Comparison of ENCODE assay signal across 20 mouse cellular contexts in genomic region chr11:60845415-60845814, GRCm38 (mm10).
"Had no signal": no experiment of that assay in that cellular context is flagged by ENCODE, and none has a peak within 500 bp of the region (broad histone marks: within the 10 kb centered on the region; RNA-seq: fewer than 3 reads in every experiment).

No protein-coding gene starts in this region.

- H3K4me2 ChIP-seq: limb, embryonic 12.5 days; lung, embryonic 14.5 days; midbrain, embryonic 13.5 days; neural tube, embryonic 13.5 days had no signal

- H3K27ac ChIP-seq: kidney, postnatal 0 days; left cerebral cortex, adult 2 months; limb, embryonic 12.5 days; liver, embryonic 14.5 days; midbrain, embryonic 10.5 days; midbrain, embryonic 13.5 days; neural tube, embryonic 13.5 days had no signal

- H3K4me3 ChIP-seq: left cerebral cortex, adult 2 months; limb, embryonic 12.5 days; megakaryocyte, embryonic 14.5 days; midbrain, embryonic 10.5 days; midbrain, embryonic 13.5 days; myocyte; neural tube, embryonic 13.5 days had no signal

- DNase-seq: kidney, adult 2 months; layer of hippocampus, postnatal 36 days; liver; liver, postnatal 0 days; lung, embryonic 14.5 days; retina, postnatal 1 day; right cerebral cortex, postnatal 25 days; thymus, adult 18-20 months; thymus, postnatal 36 days had no signal

- H3K9me3 ChIP-seq: limb, embryonic 12.5 days; megakaryocyte, embryonic 14.5 days; midbrain, embryonic 10.5 days; midbrain, embryonic 13.5 days; neural tube, embryonic 13.5 days had no signal

- H3K4me1 ChIP-seq: limb, embryonic 12.5 days; midbrain, embryonic 10.5 days; midbrain, embryonic 13.5 days; neural tube, embryonic 13.5 days had no signal

- ATAC-seq: liver, postnatal 0 days; lung, postnatal 0 days; midbrain, embryonic 13.5 days; midbrain, embryonic 16.5 days had no signal

- H3K9ac ChIP-seq: limb, embryonic 12.5 days; liver, embryonic 14.5 days; liver, postnatal 0 days; lung, embryonic 14.5 days; midbrain, embryonic 13.5 days; neural tube, embryonic 13.5 days had no signal

- H3K27me3 ChIP-seq: limb, embryonic 12.5 days; megakaryocyte, embryonic 14.5 days; midbrain, embryonic 13.5 days; neural tube, embryonic 13.5 days had no signal
